Mouse (Mus musculus) bone marrow macrophage, adult 2 months (primary cell): ENCODE measurements at regions not wholly inside any gene's neighbourhood (a gene's known extent, or its start where the extent isn't known, plus 50 kb on each side); places are given as distances from the start of the nearest gene placed in this dataset.

Experiments
- H3K27ac ChIP-seq: 2 replicates; pipeline ENCODE4 v1.5.1; 2012; ENCODE audit warnings: low read depth, low read length; ENCODE audit not compliant: insufficient read depth
- H3K4me1 ChIP-seq: 2 replicates; pipeline ENCODE4 v1.6.1; 2012; ENCODE audit warnings: low read length; ENCODE audit not compliant: control insufficient read depth, insufficient read depth
- H3K4me3 ChIP-seq: 2 replicates; pipeline ENCODE4 v1.5.1; 2012; ENCODE audit warnings: mild to moderate bottlenecking, low read length, moderate library complexity; ENCODE audit not compliant: insufficient read depth
- CTCF ChIP-seq: IDR thresholded peaks from 2 replicates; pipeline ENCODE4 v1.5.1; 2012; ENCODE audit warnings: low read depth, mild to moderate bottlenecking, low read length, moderate library complexity
- POLR2A ChIP-seq: IDR thresholded peaks from 2 replicates; pipeline ENCODE4 v1.6.1; 2012; ENCODE audit warnings: mild to moderate bottlenecking, low read depth, low read length, borderline replicate concordance

DNA sequence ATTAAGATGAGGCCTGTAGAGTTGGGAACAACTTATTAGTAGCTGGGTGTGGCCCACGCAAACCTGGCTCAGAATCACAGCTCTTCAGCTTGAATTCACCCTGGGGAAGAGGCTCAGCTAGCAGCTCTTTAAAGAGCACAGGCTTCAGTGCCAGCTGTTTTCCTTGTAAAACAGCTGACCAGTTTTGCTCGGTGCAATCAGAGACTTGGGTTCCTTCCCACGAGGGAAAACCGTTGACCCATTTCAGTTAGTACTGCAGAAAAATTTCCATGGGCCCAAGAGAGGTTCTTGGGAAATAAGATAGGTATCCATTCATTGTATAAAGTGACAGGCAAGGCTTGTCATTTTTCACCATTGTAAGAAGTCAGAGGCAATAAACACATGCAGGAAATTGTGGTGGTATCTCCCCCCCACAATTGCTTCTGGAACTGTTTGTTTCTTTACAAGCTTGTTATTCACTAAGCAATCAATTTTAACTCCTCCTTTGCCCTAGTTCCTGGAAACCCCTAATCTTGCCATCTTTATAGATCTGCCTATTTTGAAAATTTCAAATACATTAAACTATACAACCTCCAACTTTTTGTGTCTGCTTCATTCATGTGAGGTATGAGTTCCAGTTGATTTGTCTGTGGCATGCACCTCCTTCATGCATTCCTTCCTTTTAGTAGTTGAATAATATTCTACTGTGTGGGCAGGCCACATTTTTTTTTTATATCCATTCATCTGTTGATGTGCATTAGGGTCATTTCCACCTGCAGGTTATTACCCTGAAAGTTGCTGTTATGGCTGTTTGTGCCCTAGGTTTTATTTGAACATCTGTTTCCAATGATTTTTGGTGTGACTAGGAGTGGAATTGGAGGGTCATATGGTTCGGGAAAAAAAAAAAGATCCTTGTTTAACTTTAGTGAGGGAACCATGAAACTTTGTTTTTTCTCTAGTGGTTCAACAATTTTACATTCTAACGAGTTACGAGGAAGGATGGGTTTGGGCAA is 205.8 kb downstream of the Btg1 start:
- Histone ChIP-seq H3K27ac (no peak overlapping the region), H3K4me3 (no peak overlapping the region), H3K4me1 (peaks cover 7% of the 10 kb centered on the region)
- TF ChIP-seq CTCF (no peak), POLR2A (no peak)

DNA sequence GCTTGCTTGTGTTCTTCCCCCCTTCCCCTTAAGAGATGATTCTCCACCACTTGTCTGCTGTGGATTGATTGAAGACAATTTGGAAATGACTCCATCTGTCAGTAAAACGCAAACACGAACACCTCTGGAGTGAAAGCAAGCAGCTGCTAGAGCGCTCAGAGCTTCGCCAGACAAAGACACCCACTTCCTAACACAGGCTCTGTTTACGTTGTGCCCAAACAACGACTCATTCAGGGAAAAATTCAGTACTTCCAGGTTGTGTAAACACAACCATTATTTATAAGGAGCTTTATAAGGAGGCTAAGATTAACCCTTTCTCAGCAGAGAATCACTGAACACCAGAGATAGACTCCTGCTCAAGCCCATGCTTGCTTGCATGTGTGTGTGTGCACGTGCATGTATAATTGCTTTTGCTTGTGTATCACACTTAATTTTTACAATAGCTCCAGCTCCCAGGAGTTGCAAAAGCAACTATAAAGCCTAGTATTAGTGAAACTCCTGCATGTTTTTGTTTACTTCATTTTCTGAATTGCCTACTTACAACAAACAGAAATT is 209.5 kb downstream of the Btg1 start:
- Histone ChIP-seq H3K4me1 (peaks cover 14% of the 10 kb centered on the region), H3K4me3 (no peak overlapping the region), H3K27ac (no peak overlapping the region)
- TF ChIP-seq CTCF (no peak), POLR2A (no peak)

DNA sequence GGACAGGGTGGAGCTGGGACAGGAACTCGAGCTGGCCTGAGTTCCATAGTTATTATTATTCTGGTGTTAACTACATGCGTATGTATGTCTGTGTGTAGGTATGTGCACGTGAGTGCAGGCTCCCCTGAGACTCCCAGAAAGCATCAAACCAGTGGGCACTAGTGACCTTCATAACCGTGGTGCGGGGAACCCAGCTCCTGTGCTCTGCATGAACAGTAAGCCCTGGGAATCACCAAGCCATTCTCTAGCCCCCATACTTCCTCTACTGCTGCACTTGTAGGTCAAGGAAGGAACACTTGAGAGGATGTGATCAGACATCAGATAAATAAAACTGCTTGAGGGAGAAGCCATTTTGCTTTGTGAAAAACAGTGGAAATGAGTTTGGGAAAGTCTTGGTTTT is 211.2 kb downstream of the Btg1 start:
- no peak for TF ChIP-seq POLR2A
- TF ChIP-seq CTCF = no peak
- Histone ChIP-seq H3K4me1 (peaks cover 7% of the 10 kb centered on the region), H3K27ac (no peak overlapping the region), H3K4me3 (no peak overlapping the region)

DNA sequence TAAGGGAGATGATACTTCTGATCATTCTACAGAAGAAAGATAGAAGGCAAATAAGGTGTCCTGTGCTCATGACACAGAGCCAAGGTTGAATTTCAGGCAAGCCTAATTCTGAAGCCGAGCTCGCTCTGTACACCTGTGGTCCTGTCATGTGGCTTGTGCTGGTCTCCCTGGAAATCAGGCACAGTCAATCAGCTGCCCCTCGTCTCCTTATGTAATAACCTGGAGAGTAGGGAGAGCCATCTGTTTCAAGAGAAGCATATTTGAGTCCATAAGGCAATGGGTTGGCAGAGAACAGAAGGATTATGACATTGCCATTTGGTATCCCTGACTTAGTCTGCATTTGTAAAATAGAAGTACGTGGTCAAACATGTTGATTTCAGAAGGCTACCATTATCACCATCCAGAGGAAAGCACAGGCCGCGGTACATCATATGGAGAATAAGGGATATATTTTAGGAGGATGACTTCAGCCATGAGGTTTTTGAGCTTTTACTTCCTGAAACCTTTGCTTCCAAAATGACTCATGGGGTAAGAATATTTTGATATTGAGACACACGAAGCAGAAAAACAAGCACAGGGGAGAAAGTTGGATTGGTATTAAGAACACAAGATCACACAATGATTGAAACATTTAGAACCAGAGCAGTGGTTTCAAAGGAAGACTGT is 211.9 kb downstream of the Btg1 start:
- peak overlapping the region; percentile 72 for H3K27ac ChIP-seq
- peaks cover 7% of the 10 kb centered on the region for H3K4me1 ChIP-seq
- H3K4me3 ChIP-seq = no peak overlapping the region
- TF ChIP-seq CTCF (no peak), POLR2A (no peak)

DNA sequence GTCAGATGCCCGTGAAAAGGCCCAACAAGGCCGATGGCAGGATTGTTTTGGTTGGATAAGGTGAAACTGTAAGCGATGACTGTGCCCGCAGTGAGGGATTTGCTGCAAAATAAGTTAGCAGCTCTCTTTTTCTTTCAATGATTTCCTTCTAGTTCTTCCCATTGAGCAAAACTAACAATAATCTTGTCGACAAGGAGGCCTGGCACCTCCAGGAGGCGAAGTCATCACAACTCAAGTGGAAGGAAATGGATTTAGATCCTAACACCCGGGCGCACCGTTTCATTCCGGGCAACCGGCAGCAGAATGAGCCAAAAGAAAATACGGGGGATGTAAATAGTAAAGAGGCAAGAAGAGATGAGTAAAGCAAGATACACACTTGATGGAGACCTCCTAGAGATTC is 214.3 kb downstream of the Btg1 start:
- Histone ChIP-seq H3K4me1 (peaks cover 7% of the 10 kb centered on the region), H3K27ac (no peak overlapping the region), H3K4me3 (no peak overlapping the region)
- no peak for TF ChIP-seq POLR2A
- TF ChIP-seq CTCF = no peak

DNA sequence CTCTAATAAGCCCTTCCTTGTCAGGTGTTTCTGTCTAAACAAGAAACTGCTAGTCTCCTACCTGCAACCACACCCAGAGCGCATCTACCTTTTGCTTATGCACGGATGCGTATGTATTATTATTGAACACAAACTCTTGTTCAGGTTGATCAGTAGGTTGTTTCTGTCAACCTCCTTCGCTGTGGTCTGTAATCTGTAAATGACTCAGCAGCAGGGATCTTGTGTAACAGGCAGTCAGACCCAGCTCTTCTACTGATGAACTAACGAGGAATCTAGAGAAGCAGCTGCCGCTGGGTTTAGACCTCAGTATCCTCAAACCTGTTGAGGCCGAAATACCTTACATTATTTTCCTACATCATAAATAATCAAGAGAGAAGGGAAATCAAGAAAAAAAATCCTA is 220.4 kb downstream of the Btg1 start:
- no peak for TF ChIP-seq CTCF
- TF ChIP-seq POLR2A = no peak
- Histone ChIP-seq H3K4me3 (no peak overlapping the region), H3K4me1 (peaks cover 8% of the 10 kb centered on the region), H3K27ac (no peak overlapping the region)

DNA sequence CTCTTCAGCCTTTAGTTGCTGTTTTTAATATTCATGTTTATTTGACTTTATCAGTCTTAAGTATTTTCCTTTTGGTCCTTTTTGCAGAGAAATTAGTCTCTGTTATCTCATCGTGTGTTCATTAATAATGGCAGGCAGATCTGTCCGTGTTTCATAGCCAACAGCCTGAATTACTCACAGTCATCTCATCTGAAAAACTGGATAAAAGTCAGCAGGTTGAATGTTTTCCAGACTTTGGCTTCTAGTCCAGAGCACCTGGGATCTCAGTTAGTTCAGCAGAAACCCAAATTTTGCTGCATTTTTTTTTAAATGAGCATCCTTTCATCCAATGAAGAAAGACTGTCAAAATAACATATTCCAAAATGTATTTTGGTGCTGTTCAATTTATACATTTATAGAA is 224.3 kb downstream of the Btg1 start:
- no peak for TF ChIP-seq POLR2A
- no peak for TF ChIP-seq CTCF
- peaks cover 8% of the 10 kb centered on the region for H3K4me1 ChIP-seq
- no peak overlapping the region for H3K4me3 ChIP-seq

DNA sequence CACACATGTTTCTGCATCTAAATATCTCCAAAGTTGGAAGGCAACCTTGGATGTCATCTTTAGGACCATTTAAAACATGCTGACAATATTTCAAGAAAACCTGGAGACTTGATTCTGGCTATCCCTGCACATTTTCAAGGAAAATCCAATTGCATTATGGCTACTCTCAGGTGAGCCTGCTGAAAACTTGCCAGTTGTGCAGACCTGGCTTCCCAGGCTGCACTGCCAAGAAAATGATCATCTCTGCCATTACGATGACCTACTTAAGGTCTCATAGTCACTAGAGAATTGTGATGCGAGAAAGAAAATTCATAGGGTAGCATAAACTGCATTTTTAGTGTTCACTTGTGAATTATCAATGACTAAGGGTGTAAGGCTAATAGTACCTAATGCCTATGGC is 225.2 kb downstream of the Btg1 start:
- TF ChIP-seq POLR2A (no peak), CTCF (no peak)
- Histone ChIP-seq H3K4me1 (peaks cover 6% of the 10 kb centered on the region), H3K27ac (no peak overlapping the region), H3K4me3 (no peak overlapping the region)

More for the DNA sequence above, 224.3 kb downstream of the Btg1 start:
- no peak overlapping the region for H3K27ac ChIP-seq

DNA sequence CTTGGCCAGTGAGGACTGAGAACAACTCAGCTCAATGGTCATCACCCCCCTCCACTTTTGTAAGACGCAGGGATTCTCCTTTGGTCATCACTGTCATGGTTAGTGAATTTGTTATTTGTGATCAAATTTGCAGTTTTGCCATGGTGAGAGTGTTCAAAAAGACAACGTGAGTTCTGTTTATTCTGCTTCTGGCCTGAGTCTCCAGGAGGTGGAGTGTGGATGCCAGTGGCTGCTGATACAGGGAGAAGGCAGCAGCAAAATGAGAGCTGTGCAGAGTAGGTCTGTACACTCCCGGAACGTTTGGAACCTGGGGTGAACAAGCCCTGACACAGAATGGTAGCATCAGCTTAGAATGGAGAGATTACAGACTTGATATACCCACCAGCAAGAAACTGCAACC is 229.1 kb downstream of the Btg1 start:
- no peak overlapping the region for H3K27ac ChIP-seq
- H3K4me3 ChIP-seq = no peak overlapping the region
- TF ChIP-seq POLR2A (no peak), CTCF (no peak)
- H3K4me1 ChIP-seq = no peaks in the 10 kb centered on the region

DNA sequence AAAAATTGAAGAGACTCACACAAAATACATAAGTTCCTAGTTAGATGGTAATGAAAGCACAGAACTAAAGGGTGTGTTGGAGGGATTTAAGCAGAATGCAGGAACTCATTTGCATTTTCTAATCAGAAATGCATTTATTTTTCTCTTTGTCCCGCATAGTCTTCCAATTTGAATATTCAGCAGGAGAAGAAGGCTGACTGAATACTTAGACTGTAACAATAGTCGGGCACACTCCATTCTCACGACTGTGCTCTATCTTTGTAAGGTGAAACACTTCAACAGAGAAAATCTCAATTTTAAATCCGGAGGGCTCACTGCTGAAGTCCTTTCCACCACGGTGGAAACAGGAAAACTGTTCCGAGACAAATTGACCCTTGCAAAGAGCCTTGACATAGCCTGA is 230.2 kb downstream of the Btg1 start:
- H3K4me1 ChIP-seq = no peaks in the 10 kb centered on the region
- no peak overlapping the region for H3K4me3 ChIP-seq
- no peak for TF ChIP-seq POLR2A
- TF ChIP-seq CTCF = no peak
- no peak overlapping the region for H3K27ac ChIP-seq
